Mouse (Mus musculus) ovary, adult 2 months (tissue): ENCODE measurements around the gene Uchl4. TPM values are rescaled to one million over a fixed set of nuclear protein-coding genes. Genes with fewer than 3 reads are reported as not detected.

Experiments used
- polyA plus RNA-seq: library from polyadenylated mRNA; depleted of rRNA; stranded (reverse); fragments of >200 nt; gene quantifications from 2 replicates; pipeline ENCODE4 v1.2.3, GENCODE M21; 2012; rRNA removed

Uchl4 gene
- not detected in 2 replicates for polyA plus RNA-seq

DNA sequence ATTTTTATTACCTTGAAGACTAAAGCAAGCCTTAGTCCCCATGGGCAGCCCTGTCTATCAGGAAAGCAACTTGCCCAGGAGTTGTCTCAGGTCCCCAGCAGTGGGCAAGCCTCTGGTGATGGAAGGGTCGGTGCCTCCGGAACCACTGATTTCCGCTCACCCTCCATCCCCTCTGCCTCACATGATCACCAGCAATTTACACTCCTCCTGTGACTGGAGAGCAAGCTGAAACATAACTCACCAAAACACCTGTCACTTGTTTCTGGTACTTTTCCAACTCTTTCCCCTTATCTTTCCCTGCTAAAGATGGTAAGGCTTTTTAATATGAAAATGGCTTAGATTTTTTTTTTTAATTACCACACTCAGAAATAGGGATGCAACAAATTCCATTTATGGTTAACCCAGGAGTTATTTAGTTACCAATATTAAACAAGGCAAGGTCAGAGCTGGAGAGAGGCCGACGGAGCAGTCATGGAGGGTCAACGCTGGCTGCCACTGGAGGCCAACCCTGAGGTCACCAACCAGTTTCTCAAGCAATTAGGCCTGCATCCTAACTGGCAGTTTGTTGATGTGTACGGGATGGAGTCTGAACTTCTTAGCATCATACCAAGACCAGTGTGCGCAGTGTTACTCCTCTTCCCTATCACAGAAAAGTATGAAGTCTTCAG, at the start of gene Uchl4:
Gene Uchl4, plus strand, starts transcription at position 434 of the 668 bp plus-strand sequence.

DNA sequence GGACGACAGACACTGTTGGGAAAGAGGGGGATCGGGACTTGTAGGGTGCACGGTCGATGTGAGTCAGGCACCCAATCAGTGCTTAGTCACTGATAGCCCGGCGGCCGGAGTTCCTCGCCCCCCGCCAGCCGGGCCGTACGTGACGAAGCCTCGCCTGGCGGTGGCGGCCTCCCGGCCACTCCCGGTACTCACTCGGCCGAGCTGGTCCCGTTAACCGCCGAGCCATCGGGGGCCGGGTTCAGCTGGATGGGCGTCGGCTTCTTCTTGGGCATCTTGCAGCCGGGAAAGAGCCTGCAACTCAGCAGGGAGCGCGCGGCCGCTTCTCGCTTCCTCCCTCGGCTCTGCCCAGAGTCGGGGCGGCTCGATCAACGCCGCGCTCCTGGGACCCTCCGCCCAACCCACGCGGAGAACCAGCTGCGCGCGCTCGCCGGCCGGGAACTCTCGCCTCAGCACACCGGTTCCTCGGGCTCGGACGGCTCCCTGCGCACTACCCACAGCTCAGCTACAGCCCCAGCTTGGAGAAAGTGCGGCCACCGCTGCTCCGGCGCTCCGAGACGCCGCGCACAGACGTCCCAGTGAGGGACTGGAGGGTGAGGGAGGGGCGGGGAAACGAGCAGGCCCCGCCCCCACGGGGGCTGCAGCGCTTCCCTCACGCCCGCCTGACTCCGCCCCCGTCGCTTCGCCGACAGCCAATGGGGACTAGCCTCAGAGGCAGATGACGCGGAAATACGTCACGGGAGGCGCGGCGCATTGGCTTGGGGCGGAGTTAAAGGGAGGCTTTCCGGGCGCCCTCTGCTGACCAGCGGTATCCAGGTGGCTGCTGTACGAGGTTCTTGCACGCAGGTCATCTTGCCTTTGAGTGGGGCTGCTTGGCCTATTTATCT, 18.3 kb downstream of the Uchl4 start, which contains the start of gene Map2k1:
Gene Map2k1, minus strand, starts transcription at position 611 of the 884 bp plus-strand sequence.

DNA sequence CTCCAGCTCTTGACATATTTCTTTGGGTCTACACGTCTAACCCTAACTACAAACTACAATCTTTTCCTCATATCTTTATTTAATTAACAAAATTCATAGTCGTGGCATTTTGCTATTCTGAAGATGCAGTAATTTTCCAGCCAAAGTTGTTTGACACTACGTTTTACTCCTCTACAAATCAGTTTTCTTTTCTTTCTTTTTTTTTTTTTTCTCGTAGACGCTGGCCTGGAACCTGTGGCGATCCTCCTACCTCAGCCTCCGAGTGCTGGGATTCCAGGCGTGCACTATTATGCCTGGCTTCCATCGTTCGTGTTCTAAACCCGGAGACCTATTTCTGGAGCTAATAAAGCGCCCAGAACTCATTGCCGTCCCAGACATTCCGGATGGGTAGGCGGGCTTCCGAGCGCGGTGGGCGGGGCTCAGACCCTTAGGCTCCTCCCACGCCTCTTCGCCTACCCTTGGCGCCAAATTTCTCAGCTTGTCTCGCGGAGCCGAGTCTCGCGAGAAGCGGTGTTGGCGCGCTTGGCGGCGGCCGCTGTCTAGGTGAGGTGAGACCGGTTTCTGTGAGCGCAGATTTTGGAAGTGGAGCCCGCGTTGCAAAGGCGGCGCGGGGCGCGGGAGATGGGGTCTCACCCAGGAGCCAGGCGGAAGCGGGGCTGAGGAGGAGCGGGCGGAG, 46.2 kb downstream of the Uchl4 start, which contains the start of gene Tipin:
Gene Tipin, plus strand, starts transcription at position 477 of the 676 bp plus-strand sequence.

Other genes starting within 250 kb of the Uchl4 start
- 45.0 and 50.4 TPM in 2 replicates for gene Smad6, start 213.1 kb upstream of the Uchl4 start, polyA plus RNA-seq
- gene Lctl, start 118.1 kb upstream of the Uchl4 start, polyA plus RNA-seq = 1.1 and 2.3 TPM in 2 replicates
- gene Zwilch, start 62.1 kb upstream of the Uchl4 start, polyA plus RNA-seq = 2.4 and 2.6 TPM in 2 replicates
- gene Rpl4, start 61.8 kb upstream of the Uchl4 start, polyA plus RNA-seq = 374 and 555 TPM in 2 replicates
- 5.7 and 7.2 TPM in 2 replicates for gene Snapc5, start 55.9 kb upstream of the Uchl4 start, polyA plus RNA-seq
- gene Map2k1, start 18.4 kb downstream of the Uchl4 start, polyA plus RNA-seq = 44.9 and 52.7 TPM in 2 replicates
- 1.4 and 3.0 TPM in 2 replicates for gene Tipin, start 46.4 kb downstream of the Uchl4 start, polyA plus RNA-seq
- gene Dis3l, start 106.1 kb downstream of the Uchl4 start, polyA plus RNA-seq = 19.6 and 43.0 TPM in 2 replicates
- 0.92 and 0.94 TPM in 2 replicates for gene Megf11, start 150.4 kb downstream of the Uchl4 start, polyA plus RNA-seq